Mouse (Mus musculus): ENCODE results near the gene Dbil5.

GRCm38 (mm10) chr11:76215011-76215410, 2.4 kb upstream of the Dbil5 start:
- TF ChIP-seq POLR2A (IDR thresholded peaks at IDR 0.05; ENCODE audit: control insufficient read depth, low read depth, low read length) (no peak), CTCF (IDR thresholded peaks at IDR 0.05; ENCODE audit: control insufficient read depth, insufficient read depth, insufficient replicate concordance, low read depth, low read length) (no peak)

Data from testis, adult 2 months (tissue).